Mouse (Mus musculus) layer of hippocampus, postnatal 14 days (tissue): Measurements from ENCODE around the gene Cirbp. TPM values are rescaled to one million over a fixed set of nuclear protein-coding genes. Genes with fewer than 3 reads are reported as not detected.
"Not testable (repeated sequence)": the region's sequence is repeated elsewhere in the genome, so short reads cannot be mapped to it uniquely, and the experiment has no call there.

ENCODE experiments used
- DNase-seq, 2 experiments: peaks; one replicate each; pipeline ENCODE4 v3.0.0; 2021 to 2022; ENCODE audit warnings: low spot score in 2 of 2, mixed read lengths in 1 of 2
- total RNA-seq, 2 experiments: library from RNA; stranded (reverse); gene quantifications; 2 replicates each; pipeline ENCODE4 v1.2.3; 2021

Gene Cirbp
- total RNA-seq, 2 experiments from 2014 or later, result 93.5 to 126 TPM

- DNase-seq, result no peak
Observed at GRCm38 (mm10) chr10:80161522-80162242, 4.1 kb upstream of the Cirbp start.

- DNase-seq, result no peak
Observed at GRCm38 (mm10) chr10:80162243-80162608, 3.6 kb upstream of the Cirbp start.

GRCm38 (mm10) chr10:80162716-80163299 lies 3.0 kb upstream of the Cirbp start:
- DNase-seq, result no peak

- no peak for DNase-seq
Observed at GRCm38 (mm10) chr10:80163721-80164120, 2.1 kb upstream of the Cirbp start.

GRCm38 (mm10) chr10:80164161-80164997 lies 1.4 kb upstream of the Cirbp start:
- DNase-seq, result no peak

- DNase-seq, result peak; percentile 96 to 98
Observed at GRCm38 (mm10) chr10:80164998-80165344, 814 bp upstream of the Cirbp start.

GRCm38 (mm10) chr10:80166136-80166535 lies 351 bp downstream of the Cirbp start:
- DNase-seq, result not testable (repeated sequence)

GRCm38 (mm10) chr10:80167460-80168037 lies 1.8 kb downstream of the Cirbp start:
- peak; percentile 99 for DNase-seq

- peak; percentile 89 to 92 for DNase-seq
Observed at GRCm38 (mm10) chr10:80168038-80168661, 2.4 kb downstream of the Cirbp start.

GRCm38 (mm10) chr10:80169070-80169469 lies 3.3 kb downstream of the Cirbp start:
- DNase-seq, result no peak

- no peak for DNase-seq
Observed at GRCm38 (mm10) chr10:80169651-80170050, 3.9 kb downstream of the Cirbp start.

- DNase-seq, result no peak
Observed at GRCm38 (mm10) chr10:80170052-80170451, 4.3 kb downstream of the Cirbp start.

- DNase-seq, result no peak
Observed at GRCm38 (mm10) chr10:80170601-80171021, 4.8 kb downstream of the Cirbp start.

- DNase-seq, result no peak
Observed at GRCm38 (mm10) chr10:80171252-80171651, 5.5 kb downstream of the Cirbp start.

- DNase-seq, result no peak
Observed at GRCm38 (mm10) chr10:80171760-80172526, 6.2 kb downstream of the Cirbp start.

- peak; percentile 91 to 92 for DNase-seq
Observed at GRCm38 (mm10) chr10:80172527-80173292, 6.9 kb downstream of the Cirbp start, which contains the start of gene 1600002K03Rik. Gene 1600002K03Rik (plus strand): TSS chr10:80172944.

GRCm38 (mm10) chr10:80173358-80173757 lies 7.6 kb downstream of the Cirbp start:
- DNase-seq, result no peak

GRCm38 (mm10) chr10:80173955-80174640 lies 8.3 kb downstream of the Cirbp start:
- no peak for DNase-seq

- no peak for DNase-seq
Observed at GRCm38 (mm10) chr10:80174705-80175104, 8.9 kb downstream of the Cirbp start.
